Mouse (Mus musculus): ENCODE measurements at regions not wholly inside any gene's neighbourhood (a gene's known extent, or its start where the extent isn't known, plus 50 kb on each side); places are given as distances from the start of the nearest gene placed in this dataset.

DNA sequence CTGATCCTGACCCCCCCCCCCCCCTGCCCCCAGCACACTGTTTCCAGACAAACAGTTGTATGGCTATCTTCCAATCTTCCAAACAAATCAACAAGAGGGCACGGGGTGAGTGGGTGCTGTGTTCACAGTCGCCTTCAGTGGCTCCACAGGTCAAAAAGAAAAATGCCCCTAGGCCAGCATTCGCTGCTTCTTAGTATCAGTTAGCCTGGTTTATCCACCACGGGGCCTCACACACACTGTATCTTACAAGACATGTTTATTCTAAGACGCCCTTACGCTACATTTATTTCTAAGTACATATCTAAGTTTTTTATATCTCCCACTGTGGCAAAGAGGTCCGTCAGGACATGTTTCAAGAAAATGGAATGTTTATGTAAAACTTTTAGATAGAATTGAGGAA, 177.4 kb upstream of the Satb2 start:
- DNase-seq (ENCODE audit: low spot score in 2 of 2) = no peak
- intact Hi-C loops (cut with DNase I) = no loop called here

DNA sequence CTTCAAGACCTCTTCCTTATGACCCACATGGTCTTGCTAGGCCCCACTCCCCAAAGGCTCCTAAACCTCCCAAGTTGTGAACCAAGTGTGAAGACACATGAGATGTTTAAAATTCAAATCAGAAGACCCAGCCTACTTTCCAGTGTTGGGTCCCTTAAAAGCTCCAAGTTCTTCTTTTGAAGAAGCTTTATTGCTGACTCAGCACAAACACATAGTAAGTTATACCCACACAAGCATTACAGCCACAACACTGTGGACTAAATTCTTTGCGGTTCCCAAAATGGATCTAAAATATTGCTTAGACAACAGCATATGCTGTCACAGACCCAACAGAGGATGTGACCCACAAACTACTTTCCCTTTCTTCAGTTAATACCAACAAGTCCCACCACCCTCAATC, 186.0 kb upstream of the Satb2 start:
- no peak for DNase-seq (ENCODE audit: low spot score in 2 of 2)
- intact Hi-C loops (cut with DNase I) = no loop called here

DNA sequence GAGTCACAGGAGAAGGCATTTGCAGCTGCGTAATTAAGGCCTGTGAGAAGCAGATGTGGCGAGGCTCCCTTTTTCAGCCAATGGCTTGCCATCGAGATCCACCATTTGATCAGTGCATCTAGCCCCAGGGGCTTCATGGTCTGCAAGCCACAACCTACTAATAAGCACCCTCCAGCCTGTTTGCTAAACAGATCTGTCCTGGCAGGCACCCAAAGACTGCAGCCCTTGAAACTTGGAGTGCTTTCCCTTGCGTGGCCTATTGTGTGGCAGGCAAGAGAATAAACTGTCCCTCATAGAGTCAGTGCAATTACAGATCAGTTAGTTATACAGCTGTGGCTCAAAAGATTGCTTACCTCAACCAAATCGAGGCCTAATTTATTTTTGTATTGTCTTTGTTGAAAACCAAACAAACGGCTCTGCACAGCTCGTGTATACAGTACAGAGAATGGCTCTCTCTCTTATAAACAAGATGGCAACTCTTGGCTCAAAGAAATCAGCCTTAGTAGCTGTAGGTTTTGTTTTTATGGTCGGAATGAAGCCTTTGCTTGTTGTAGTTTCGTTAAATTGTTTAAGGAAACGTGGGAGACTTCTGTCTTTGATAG, 195.9 kb upstream of the Satb2 start:
- intact Hi-C loops (cut with DNase I) = no loop called here
- DNase-seq (ENCODE audit: low spot score in 2 of 2) = no peak

DNA sequence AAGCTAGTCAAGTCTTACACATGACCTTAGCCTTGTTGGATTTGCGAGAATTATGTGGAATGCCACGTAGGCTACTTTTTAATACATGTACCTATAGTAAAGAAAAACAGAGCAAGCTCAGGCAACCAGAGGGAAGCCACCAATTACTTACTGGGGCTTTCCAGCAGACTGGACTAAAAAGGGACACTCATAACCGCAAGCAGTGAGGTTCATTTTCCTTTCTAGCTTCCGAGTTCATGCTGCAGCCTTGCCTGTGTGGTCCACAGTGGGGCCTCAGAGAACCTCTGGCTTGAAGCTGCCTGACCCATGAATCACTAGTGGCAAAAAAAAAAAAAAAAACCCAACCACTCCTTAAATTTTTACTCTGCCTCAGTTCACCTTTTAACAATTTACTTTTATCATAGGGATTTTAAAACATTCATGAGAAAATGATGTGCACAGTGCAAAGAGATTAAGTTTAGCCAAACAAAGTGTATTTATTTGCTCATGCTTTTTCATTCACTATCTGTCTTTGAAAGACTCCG, 188.6 kb upstream of the 1700066M21Rik start:
- intact Hi-C loops (cut with DNase I) = no loop called here
- no peak for DNase-seq (ENCODE audit: low spot score in 2 of 2)

DNA sequence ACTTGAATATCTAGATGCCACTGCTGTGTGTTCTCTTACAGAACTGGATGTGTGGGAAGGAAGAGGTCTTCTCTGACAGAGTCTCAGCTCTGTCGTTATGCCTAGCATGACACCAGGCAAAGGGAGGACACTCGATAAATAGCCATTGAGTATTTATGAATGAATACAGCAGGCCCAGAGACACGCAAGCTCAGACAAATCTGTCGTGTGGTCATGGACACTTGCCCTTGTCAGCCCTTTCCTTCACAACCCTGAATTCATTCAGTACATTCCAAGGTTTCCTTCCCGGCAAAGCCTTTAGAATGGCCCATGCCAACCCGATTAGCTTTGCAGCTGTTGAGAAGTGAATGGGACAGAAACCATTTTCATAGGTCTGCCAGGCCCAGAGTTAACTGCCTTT, 176.1 kb upstream of the 1700066M21Rik start:
- intact Hi-C loops (cut with DNase I) = no loop called here

DNA sequence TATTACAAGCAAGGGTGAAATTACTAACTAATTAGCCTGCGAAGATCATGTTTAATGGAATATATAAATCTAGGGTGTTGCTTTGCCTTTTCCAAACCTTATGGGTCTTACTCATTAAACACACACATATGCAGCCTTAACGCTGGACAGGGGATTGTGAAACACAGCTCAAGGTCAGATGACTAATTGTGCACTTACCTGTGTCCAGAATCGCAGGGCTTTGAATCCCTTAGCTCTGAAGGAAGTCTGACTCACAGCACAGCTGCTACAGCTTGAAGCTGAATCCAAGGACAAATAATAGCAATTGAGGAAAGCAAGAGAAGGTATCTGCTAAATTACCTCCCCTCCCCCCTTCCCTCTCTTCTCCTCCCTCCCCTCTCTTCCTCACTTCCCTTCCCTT, 173.1 kb upstream of the 1700066M21Rik start:
- no peak for DNase-seq (ENCODE audit: low spot score in 2 of 2)
- intact Hi-C loops (cut with DNase I) = loop anchor here (2.0 kb wide), 1 partner anchor 1314 kb away; no protein-coding TSS in a partner anchor

More for the DNA sequence above, 176.1 kb upstream of the 1700066M21Rik start:
- no peak for DNase-seq (ENCODE audit: low spot score in 2 of 2)

DNA sequence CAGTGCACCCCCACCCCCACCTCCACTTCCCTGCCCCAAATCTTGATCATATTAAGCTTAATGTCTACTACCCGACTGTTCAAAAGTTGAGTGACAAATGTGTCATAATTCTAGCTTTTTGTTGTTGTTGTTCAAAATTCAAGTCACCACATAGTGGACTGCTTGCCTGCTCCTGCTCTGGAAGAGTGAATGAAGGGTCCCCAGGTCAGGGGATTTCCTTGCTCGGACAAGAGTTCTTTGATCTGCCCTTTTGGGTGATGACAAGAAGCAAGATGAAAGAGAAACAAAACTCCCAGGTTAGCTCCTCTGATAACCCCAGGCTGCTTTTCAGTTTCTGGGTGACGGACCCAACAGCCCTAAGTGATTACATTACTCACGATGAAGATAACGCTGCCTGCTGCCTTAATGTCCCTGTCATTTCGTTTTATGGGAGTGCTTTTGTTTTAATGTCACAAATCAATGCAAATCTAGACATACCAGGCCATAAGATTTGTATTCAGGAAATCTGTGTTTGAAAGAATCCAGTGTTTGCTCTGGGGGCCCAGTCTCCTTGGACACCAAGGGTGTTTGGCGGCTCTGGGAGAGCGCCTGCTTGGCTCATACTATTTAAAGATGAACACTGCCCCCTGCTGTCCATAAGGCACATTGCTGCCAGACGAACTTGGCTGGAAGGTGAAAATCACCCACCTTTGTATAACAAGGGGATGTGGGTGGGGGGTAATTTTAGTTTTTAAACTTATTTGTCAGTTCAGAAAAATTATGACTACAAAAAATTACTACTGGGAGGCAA, 172.0 kb upstream of the 1700066M21Rik start:
- DNase-seq (ENCODE audit: low spot score in 2 of 2) = peak; percentile 81 to 83
- intact Hi-C loops (cut with DNase I) = loop anchor here (2.0 to 5.0 kb wide), 3 partner anchors 223 to 1315 kb away; no protein-coding TSS in a partner anchor

DNA sequence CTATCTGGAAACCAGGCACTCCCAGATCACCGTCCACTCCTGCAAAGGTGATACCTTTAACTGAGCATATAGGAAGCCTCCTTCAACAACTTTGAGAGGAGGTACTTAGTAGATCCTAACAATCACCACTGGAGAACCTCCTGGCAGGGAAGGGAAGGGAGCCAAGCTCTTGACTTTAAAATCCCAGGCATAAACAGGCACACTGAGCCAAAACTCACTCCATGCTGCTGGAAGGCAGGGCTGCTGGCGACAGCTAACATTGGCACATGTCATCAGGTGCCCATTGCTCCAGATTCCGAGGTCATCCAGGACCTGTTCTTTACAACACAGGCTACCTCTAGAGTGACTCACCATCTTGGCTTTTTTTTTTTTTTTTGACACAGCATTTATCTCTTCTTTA, 170.9 kb upstream of the 1700066M21Rik start:
- intact Hi-C loops (cut with DNase I) = loop anchor here (5.0 kb wide), 2 partner anchors 224 to 1244 kb away; no protein-coding TSS in a partner anchor
- DNase-seq (ENCODE audit: low spot score in 2 of 2) = no peak

DNA sequence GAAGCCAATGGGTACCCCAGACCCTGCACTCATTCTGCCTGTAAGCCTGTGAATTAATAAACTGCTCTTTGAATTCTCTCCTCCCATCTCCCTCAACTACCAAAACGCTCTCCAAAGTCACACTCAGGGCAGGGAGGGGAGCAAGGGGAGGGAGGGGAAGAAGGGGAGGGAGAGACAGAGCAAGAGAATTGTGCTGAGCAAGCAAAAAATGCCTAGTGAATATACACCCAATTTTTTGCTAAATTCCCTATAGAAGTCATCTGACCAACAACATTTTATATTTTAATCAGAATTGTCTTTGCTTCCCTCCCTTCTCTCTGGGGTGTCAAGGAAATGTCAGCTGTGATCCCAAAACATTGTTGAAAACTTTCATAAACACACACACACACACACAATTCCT, 170.5 kb upstream of the 1700066M21Rik start:
- no peak for DNase-seq (ENCODE audit: low spot score in 2 of 2)
- intact Hi-C loops (cut with DNase I) = loop anchor here (5.0 kb wide), 2 partner anchors 225 to 1245 kb away; no protein-coding TSS in a partner anchor

DNA sequence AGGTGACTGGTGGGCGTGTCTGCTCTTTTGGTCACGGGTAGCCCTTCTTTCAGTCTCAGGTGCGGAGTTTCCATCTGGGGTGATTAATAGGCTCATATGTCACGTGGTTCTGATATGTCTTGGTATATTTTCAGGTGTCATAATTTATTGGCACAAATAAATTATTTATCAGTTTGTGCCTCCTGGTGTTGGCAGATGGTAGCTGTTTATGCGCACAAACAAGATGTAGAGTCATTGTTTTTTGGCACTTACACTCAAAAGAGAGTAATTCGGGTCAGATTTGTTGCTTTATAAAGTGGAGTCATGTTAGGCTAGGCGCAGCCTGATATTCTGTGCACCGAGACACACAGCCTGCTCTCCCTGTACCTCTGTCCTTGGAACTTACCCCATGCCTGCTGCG, 169.0 kb upstream of the 1700066M21Rik start:
- DNase-seq (ENCODE audit: low spot score in 2 of 2) = no peak
- intact Hi-C loops (cut with DNase I) = loop anchor here (5.0 kb wide), 2 partner anchors 226 to 1246 kb away; no protein-coding TSS in a partner anchor

DNA sequence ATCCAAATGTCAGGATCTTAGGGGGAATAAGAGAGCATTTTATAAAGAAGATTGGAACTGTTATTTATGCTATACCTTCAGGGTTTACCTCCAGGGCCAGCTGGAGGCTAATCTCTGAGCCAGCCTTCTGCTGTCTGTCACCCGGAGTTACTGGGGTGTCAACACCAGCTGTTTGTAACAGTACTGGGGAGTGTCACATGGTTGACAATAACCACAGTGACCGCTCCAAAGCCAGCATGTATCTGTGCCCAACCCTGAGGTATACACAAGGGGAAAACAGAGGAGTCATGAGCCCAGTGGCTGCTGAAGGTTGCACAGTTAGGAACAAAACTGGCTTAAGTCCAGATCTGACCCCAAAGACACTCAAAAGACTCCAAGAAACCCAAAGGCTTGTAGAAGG, 168.1 kb upstream of the 1700066M21Rik start:
- DNase-seq (ENCODE audit: low spot score in 2 of 2) = no peak
- intact Hi-C loops (cut with DNase I) = loop anchor here (5.0 kb wide), 2 partner anchors 227 to 1247 kb away; no protein-coding TSS in a partner anchor

DNA sequence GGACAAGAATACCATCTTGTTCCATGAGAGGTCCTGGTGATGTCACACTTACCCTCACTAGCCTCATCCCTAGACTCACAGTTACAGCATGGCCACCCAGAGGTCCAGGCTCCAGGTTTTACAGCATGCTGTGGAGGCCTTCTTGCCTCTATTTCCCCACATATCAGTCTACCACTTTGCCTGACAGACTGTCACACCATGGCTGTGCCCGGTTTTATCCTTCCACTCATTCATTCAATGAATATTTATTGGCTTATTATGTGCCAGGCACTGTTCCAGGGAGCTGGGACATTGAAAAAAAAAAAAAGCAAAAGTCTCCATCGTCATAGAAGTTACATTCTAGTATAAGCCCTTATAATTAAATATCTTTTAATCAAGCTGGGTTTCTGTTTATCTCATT, 166.4 kb upstream of the 1700066M21Rik start:
- DNase-seq (ENCODE audit: low spot score in 2 of 2) = no peak
- intact Hi-C loops (cut with DNase I) = loop anchor here (10.0 kb wide), 1 partner anchor 124 kb away; no protein-coding TSS in a partner anchor

DNA sequence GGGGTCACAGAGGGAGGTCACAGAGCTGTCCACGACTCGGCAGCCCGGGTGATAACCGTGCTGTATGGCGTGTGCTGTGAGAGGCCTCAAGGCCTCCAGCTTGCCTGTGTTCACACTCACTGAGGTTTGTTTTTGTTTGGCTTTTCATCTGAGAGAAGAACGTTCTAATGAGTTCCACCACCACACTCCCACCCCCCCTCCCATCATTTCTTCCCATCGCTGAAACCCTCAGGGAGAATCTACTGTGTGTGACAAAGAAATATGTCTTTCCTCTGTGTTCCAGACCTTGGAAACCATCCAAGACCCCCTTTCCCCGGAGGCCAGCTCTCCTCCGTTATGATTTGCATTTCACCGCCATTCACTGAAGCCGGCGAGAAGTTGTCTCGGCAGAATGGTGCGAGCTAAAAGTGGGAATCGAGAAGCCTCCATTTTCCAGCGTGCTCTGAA, 164.0 kb upstream of the 1700066M21Rik start:
- no peak for DNase-seq (ENCODE audit: low spot score in 2 of 2)
- intact Hi-C loops (cut with DNase I) = loop anchor here (10.0 kb wide), 1 partner anchor 121 kb away; no protein-coding TSS in a partner anchor

DNA sequence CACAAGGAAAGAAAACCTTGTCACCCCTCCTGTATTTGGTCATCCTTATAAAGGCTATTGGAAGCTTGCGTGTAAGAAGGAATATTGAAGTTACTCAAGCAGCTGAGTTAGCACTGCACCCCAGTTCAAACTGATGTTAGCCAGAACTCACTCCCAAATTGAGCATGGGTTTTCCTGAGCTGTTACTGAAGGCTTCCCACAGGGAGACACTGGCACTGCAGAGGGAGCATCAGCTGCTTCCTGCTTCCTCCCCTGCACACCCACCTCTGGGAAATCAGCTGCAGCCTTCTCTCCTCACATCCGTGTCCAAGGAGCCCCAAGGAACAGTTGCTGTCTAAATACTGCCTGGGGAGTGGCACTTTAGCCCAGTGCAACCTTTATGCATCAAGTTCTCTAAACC, 163.2 kb upstream of the 1700066M21Rik start:
- intact Hi-C loops (cut with DNase I) = loop anchor here (10.0 kb wide), 1 partner anchor 121 kb away; no protein-coding TSS in a partner anchor
- DNase-seq (ENCODE audit: low spot score in 2 of 2) = peak; percentile 16 to 28

DNA sequence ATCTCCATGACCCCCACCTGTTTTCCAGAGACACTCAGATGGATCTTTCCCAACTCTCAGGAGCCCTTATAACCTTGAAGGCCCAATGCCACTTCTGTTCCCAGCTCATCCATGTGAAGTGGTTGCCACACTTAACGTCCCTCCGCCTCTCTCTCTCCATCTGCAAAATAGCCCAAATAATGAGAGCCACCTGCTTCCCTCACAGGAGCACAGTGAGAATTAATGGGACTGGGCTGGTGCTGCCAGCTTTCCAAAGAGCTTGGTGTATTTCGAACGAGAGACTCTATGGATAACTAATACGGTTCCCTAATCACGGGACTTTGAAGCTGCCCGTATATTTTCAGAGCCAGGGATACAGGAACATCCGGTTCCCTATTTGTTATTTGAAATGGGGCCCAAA, 159.8 kb upstream of the 1700066M21Rik start:
- intact Hi-C loops (cut with DNase I) = loop anchor here (5.0 to 10.0 kb wide), 2 partner anchors 50 to 117 kb away; no protein-coding TSS in a partner anchor
- no peak for DNase-seq (ENCODE audit: low spot score in 2 of 2)

DNA sequence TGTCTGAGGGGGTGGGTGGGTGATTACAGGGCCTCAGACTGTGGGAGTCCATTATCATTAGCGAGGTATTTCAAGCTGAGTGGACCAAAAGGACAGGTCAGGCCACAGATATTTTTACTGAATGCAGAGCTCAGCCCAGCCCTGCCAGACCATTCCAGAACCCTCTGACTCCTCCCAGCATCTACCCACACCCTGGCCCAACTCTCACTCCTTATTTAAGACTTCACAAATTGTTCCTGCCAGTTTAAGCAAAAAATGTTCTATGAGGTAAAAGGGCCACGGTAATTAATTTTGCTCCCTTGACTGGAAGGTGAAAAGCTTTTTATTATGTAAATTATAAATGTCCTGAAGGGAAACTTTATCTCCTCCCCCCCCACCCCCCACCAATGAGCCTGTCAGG, 159.3 kb upstream of the 1700066M21Rik start:
- intact Hi-C loops (cut with DNase I) = loop anchor here (5.0 to 10.0 kb wide), 2 partner anchors 49 to 117 kb away; no protein-coding TSS in a partner anchor
- no peak for DNase-seq (ENCODE audit: low spot score in 2 of 2)

DNA sequence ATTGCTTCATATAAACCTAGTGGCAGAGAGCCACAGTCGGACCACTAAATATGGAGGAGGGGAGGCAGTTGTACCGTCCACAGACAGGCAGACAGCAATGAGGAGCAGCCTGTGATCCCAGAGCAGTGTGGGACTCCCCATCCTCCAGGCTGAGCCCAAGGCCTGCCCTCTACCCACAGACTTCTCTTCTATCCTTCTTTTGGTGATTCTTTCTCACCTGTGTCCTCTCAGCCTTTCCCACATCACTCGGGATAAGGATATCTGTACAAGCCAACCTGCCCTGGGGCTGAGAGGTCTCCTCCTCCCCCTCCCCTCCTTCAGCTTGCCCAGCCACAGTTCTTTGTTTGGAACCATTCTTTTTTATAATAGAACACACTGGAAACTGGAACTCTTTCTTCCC, 158.8 kb upstream of the 1700066M21Rik start:
- no peak for DNase-seq (ENCODE audit: low spot score in 2 of 2)
- intact Hi-C loops (cut with DNase I) = loop anchor here (5.0 to 10.0 kb wide), 2 partner anchors 49 to 116 kb away; no protein-coding TSS in a partner anchor

DNA sequence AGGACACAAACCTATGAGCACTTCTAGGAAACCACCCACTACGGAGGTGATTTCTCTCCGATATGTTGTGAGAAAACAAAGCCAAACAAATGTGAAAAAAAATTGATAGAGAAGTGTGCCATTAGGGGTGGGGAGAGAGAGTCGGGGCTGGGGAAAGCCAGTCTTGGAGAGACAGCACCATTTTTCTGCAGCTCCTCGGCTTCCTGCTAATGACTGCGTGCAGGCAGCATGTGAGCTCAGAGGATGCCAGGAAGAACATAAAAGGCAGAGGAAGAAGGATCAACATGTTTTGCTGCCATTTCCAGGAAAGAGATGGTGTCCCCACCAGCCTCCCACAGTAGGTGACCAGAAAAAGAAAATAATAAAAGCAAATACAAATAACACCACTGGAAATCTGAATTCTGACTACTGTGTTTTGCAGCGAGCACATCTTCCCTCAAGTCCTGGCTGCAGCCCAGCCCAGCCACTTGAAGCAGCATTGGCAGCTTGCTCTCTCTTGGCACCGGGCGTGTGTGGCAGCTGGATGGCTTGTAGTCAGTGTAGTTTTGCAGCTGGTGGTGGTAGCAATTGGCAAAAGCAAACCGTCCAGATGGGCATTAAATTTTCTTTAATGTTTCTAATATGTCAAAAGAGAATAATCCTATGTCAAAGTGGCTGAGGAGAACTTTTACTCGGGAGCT, 152.9 kb upstream of the 1700066M21Rik start:
- intact Hi-C loops (cut with DNase I) = no loop called here
- peak; percentile 70 to 85 for DNase-seq (ENCODE audit: low spot score in 2 of 2)

DNA sequence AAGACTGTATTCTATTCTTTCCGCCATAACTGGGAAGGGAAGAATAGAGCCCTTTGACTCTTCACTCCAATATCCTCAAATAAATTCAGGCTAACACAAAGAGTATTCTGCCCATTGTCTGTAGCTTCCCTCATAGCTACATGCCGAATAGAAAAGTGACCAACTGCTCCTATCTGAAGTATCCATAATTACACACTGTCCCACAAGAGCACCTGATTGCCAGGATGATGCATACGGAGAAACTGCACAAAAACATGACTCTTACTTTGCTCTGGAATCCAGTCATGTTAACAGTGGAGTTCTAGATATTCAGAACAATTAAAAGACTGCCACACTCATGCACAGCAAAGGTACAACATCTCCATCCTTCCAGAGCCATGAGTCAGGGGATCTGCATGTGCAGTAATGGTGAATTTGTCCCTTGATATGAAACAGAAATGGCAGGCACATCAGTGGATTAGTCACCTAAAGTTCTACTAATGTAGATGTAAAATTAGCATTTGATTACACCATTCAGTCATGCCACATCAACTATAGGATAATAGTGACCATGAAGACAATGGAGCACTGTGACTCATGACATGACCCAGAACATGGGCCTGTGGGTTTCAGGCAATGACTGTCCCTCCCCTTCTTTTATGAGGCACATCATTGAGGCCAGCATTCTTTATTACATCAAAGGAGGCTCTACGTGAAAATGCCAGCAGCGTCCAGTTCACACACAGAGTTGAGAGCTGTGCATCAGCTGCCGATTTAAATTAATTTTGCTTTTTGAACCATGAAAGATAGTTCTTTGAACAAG, 133.6 kb upstream of the 1700066M21Rik start:
- intact Hi-C loops (cut with DNase I) = no loop called here
- no peak for DNase-seq (ENCODE audit: low spot score in 2 of 2)
